Mouse (Mus musculus) forebrain, embryonic 14.5 days (tissue): Measurements from ENCODE around the gene Gpd2. TPM values are rescaled to one million over a fixed set of nuclear protein-coding genes. Genes with fewer than 3 reads are reported as not detected.

ENCODE experiments used
- ATAC-seq: fragments of 200-750 bp; cut with Nextera tagmentation; 2 replicates; pipeline ENCODE4 v1.8.0; 2017; ENCODE audit warnings: mild to moderate bottlenecking, moderate library complexity
- DNase-seq: peaks from one replicate; pipeline ENCODE4 v3.0.0-alpha.2; 2015; ENCODE audit warnings: low spot score
- H3K27ac ChIP-seq: fragments of 300-500 bp; sonication (generic); 2 replicates; pipeline ENCODE4 v1.5.1; 2014; ENCODE audit warnings: low read depth, mild to moderate bottlenecking, control low read depth, low read length, moderate library complexity
- H3K27me3 ChIP-seq: fragments of 300-500 bp; sonication (generic); replicated peaks from 2 replicates; pipeline ENCODE4 v1.6.1; 2014; ENCODE audit warnings: low read length, control low read depth, mixed read lengths; ENCODE audit not compliant: control insufficient read depth, insufficient read depth
- H3K36me3 ChIP-seq: fragments of 300-500 bp; sonication (generic); 2 replicates; pipeline ENCODE4 v1.6.1; 2014; ENCODE audit warnings: low read length, control low read depth; ENCODE audit not compliant: control insufficient read depth, insufficient read depth
- H3K4me1 ChIP-seq: fragments of 300-500 bp; sonication (generic); 2 replicates; pipeline ENCODE4 v1.6.1; 2014; ENCODE audit warnings: antibody characterized with exemption, low read length, control low read depth; ENCODE audit not compliant: control insufficient read depth, insufficient read depth
- H3K4me2 ChIP-seq: fragments of 300-500 bp; sonication (generic); 2 replicates; pipeline ENCODE4 v1.6.1; 2014; ENCODE audit warnings: mild to moderate bottlenecking, control low read depth, low read length
- H3K4me3 ChIP-seq: fragments of 300-500 bp; sonication (generic); 2 replicates; pipeline ENCODE4 v1.5.1; 2014; ENCODE audit warnings: low read depth, low read length, control low read depth
- H3K9ac ChIP-seq: fragments of 300-500 bp; sonication (generic); 2 replicates; pipeline ENCODE4 v1.6.1; 2014; ENCODE audit warnings: mild to moderate bottlenecking, low read length, control low read depth, moderate library complexity
- H3K9me3 ChIP-seq: fragments of 300-500 bp; sonication (generic); replicated peaks from 2 replicates; pipeline ENCODE4 v1.6.1; 2016; ENCODE audit warnings: low read length, control low read depth, mixed read lengths; ENCODE audit not compliant: control insufficient read depth
- WGBS: fragments of 180-500 bp; shearing (Covaris S2); extraction: QIAGEN DNeasy Blood & Tissue Kit; methylation state at CpG from one replicate; pipeline ENCODE4 v1.1.7; 2014; 5-methylcytosine and 5-hydroxymethylcytosine counted together
- polyA plus RNA-seq: library from polyadenylated mRNA; unstranded; fragments of >200 nt; fragmentation: Nextera tagmentation; extraction: Ambion mirVana; gene quantifications from 2 replicates; pipeline ENCODE4 v1.2.1, GENCODE M21; 2014

Gpd2 gene
- polyA plus RNA-seq, 1 experiment from 2014 or later: 17.8 TPM

- H3K9ac ChIP-seq: no peak overlapping the region
- no peaks in the 10 kb centered on the region for H3K9me3 ChIP-seq
- no peaks in the 10 kb centered on the region for H3K27me3 ChIP-seq
- H3K4me2 ChIP-seq: no peak overlapping the region
- no peak overlapping the region for H3K27ac ChIP-seq
- H3K36me3 ChIP-seq: no peaks in the 10 kb centered on the region
- no peak for ATAC-seq
- peaks cover 5% of the 10 kb centered on the region; the same call in 1 of the 2 replicates for H3K4me1 ChIP-seq
- 89% methylated on average over 15 of the region's 15 CpGs for WGBS
- no peak overlapping the region for H3K4me3 ChIP-seq
- DNase-seq: no peak
Observed at GRCm38 (mm10) chr2:57335397-57335796, 98.0 kb downstream of the Gpd2 start.

GRCm38 (mm10) chr2:57338779-57339178 lies 101.3 kb downstream of the Gpd2 start:
- WGBS: 78% methylated on average over 16 of the region's 16 CpGs
- Histone ChIP-seq H3K4me2 (no peak overlapping the region), H3K27me3 (no peaks in the 10 kb centered on the region), H3K36me3 (no peaks in the 10 kb centered on the region), H3K9ac (no peak overlapping the region), H3K4me1 (peaks cover 5% of the 10 kb centered on the region; the same call in 1 of the 2 replicates), H3K4me3 (no peak overlapping the region), H3K9me3 (no peaks in the 10 kb centered on the region), H3K27ac (no peak overlapping the region)
- DNase-seq (no peak), ATAC-seq (peak; percentile 47; the same call in 1 of the 2 replicates)

- Histone ChIP-seq H3K36me3 (no peaks in the 10 kb centered on the region), H3K9me3 (no peaks in the 10 kb centered on the region), H3K4me2 (no peak overlapping the region), H3K4me1 (peaks cover 5% of the 10 kb centered on the region; the same call in 1 of the 2 replicates), H3K4me3 (no peak overlapping the region), H3K27ac (no peak overlapping the region), H3K27me3 (no peaks in the 10 kb centered on the region), H3K9ac (no peak overlapping the region)
- 64% methylated on average over 1 of the region's 1 CpGs for WGBS
- ATAC-seq (no peak), DNase-seq (no peak)
Observed at GRCm38 (mm10) chr2:57342910-57343309, 105.5 kb downstream of the Gpd2 start.

- peaks cover 5% of the 10 kb centered on the region; the same call in 1 of the 2 replicates for H3K4me1 ChIP-seq
- no peak overlapping the region for H3K4me3 ChIP-seq
- no peak overlapping the region for H3K27ac ChIP-seq
- ATAC-seq (peak; percentile 55; the same call in 1 of the 2 replicates), DNase-seq (peak; percentile 74)
- H3K4me2 ChIP-seq: no peak overlapping the region
- no peaks in the 10 kb centered on the region for H3K36me3 ChIP-seq
- WGBS: 34% methylated on average over 9 of the region's 9 CpGs
- H3K9ac ChIP-seq: no peak overlapping the region
- no peaks in the 10 kb centered on the region for H3K9me3 ChIP-seq
- no peaks in the 10 kb centered on the region for H3K27me3 ChIP-seq
Observed at GRCm38 (mm10) chr2:57350615-57351014, 113.2 kb downstream of the Gpd2 start.

GRCm38 (mm10) chr2:57353722-57354432 lies 116.4 kb downstream of the Gpd2 start:
- no peak overlapping the region for H3K27ac ChIP-seq
- H3K9me3 ChIP-seq: no peaks in the 10 kb centered on the region
- peaks cover 5% of the 10 kb centered on the region; the same call in 1 of the 2 replicates for H3K4me1 ChIP-seq
- ATAC-seq (no peak), DNase-seq (no peak)
- 94% methylated on average over 9 of the region's 9 CpGs for WGBS
- no peaks in the 10 kb centered on the region for H3K36me3 ChIP-seq
- no peak overlapping the region for H3K4me3 ChIP-seq
- no peak overlapping the region for H3K4me2 ChIP-seq
- no peak overlapping the region for H3K9ac ChIP-seq
- no peaks in the 10 kb centered on the region for H3K27me3 ChIP-seq

- 83% methylated on average over 3 of the region's 3 CpGs for WGBS
- Histone ChIP-seq H3K9me3 (no peaks in the 10 kb centered on the region), H3K4me3 (no peak overlapping the region), H3K36me3 (no peaks in the 10 kb centered on the region), H3K4me2 (no peak overlapping the region), H3K27me3 (no peaks in the 10 kb centered on the region), H3K4me1 (peaks cover 5% of the 10 kb centered on the region; the same call in 1 of the 2 replicates), H3K9ac (no peak overlapping the region), H3K27ac (no peak overlapping the region)
- DNase-seq (no peak), ATAC-seq (no peak)
Observed at GRCm38 (mm10) chr2:57354848-57355247, 117.4 kb downstream of the Gpd2 start.

GRCm38 (mm10) chr2:57356222-57356822 lies 118.9 kb downstream of the Gpd2 start:
- H3K9ac ChIP-seq: no peak overlapping the region
- no peak overlapping the region for H3K4me2 ChIP-seq
- H3K4me3 ChIP-seq: no peak overlapping the region
- ATAC-seq: no peak
- no peaks in the 10 kb centered on the region for H3K27me3 ChIP-seq
- H3K4me1 ChIP-seq: no peaks in the 10 kb centered on the region
- no peaks in the 10 kb centered on the region for H3K9me3 ChIP-seq
- 82% methylated on average over 12 of the region's 12 CpGs for WGBS
- no peak for DNase-seq
- no peak overlapping the region for H3K27ac ChIP-seq
- no peaks in the 10 kb centered on the region for H3K36me3 ChIP-seq

- H3K36me3 ChIP-seq: no peaks in the 10 kb centered on the region
- DNase-seq (no peak), ATAC-seq (no peak)
- no peak overlapping the region for H3K4me3 ChIP-seq
- H3K4me1 ChIP-seq: no peaks in the 10 kb centered on the region
- 80% methylated on average over 3 of the region's 3 CpGs for WGBS
- no peaks in the 10 kb centered on the region for H3K9me3 ChIP-seq
- H3K4me2 ChIP-seq: no peak overlapping the region
- no peak overlapping the region for H3K27ac ChIP-seq
- no peak overlapping the region for H3K9ac ChIP-seq
- H3K27me3 ChIP-seq: no peaks in the 10 kb centered on the region
Observed at GRCm38 (mm10) chr2:57362503-57362902, 125.1 kb downstream of the Gpd2 start.

GRCm38 (mm10) chr2:57374647-57375046 lies 137.2 kb downstream of the Gpd2 start:
- Histone ChIP-seq H3K9ac (no peak overlapping the region), H3K9me3 (no peaks in the 10 kb centered on the region), H3K4me1 (peaks cover 33% of the 10 kb centered on the region), H3K27me3 (no peaks in the 10 kb centered on the region), H3K4me3 (no peak overlapping the region), H3K36me3 (no peaks in the 10 kb centered on the region), H3K4me2 (peak overlapping the region; percentile 2; the same call in 1 of the 2 replicates), H3K27ac (no peak overlapping the region)
- WGBS: 17% methylated on average over 4 of the region's 4 CpGs
- DNase-seq (peak; percentile 54), ATAC-seq (no peak)
